8 mouse cellular contexts compared by ENCODE assay signal in the genomic region with DNA sequence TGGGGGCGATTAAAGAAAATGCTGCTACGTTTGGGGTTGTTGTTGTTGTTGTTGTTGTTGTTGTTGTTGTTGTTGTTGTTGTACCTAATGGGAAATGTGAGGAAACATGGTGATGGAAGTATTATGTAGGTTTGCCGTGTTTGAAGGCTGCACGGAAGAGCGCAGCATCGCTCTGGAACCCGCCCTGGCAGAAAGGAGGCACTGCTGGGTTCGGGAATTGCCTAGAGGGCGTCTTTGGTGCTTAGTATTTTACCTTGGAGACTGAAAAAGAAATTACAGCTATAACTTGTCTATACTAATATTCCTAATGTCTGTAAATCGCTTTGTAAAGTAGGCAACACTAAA. TPM values are rescaled to one million over a fixed set of nuclear protein-coding genes. Genes with fewer than 3 reads are reported as not detected.
A peak's percentile ranks its signal among the peaks of the same experiment; 100 is the strongest.
DNase-seq lines count a peak whose midpoint lies in the region; ATAC-seq lines count a peak whose summit lies in the region.

No protein-coding gene starts in this region.

- DNase-seq in kidney, postnatal 36 days, result no peak
- peak; percentile 39 for DNase-seq in cerebellum, adult 11-12 months
- DNase-seq in forelimb bud, embryonic 11.5 days (ENCODE audit: low read depth, low spot score), result peak; percentile 40
- DNase-seq in adrenal gland, postnatal 10 days, result no peak
- no peak for DNase-seq in adrenal gland, postnatal 14 days

- WGBS in kidney, embryonic 16.5 days, result 1% methylated on average over 10 of the region's 10 CpGs
- WGBS in limb, embryonic 12.5 days, result 1% methylated on average over 10 of the region's 10 CpGs
- 1% methylated on average over 10 of the region's 10 CpGs for WGBS in neural tube, embryonic 15.5 days

- H3K27me3 ChIP-seq in kidney, embryonic 16.5 days (ENCODE audit: insufficient read depth, low read length), result peaks cover 13% of the 10 kb centered on the region
- peaks cover 23% of the 10 kb centered on the region for H3K27me3 ChIP-seq in limb, embryonic 12.5 days
- no peaks in the 10 kb centered on the region; the same call in 1 of the 2 replicates for H3K27me3 ChIP-seq in neural tube, embryonic 15.5 days (replicated peaks)

- H3K9ac ChIP-seq in kidney, embryonic 16.5 days (replicated peaks; ENCODE audit: low read length), result peak overlapping the region; percentile 70
- peak overlapping the region; percentile 75 for H3K9ac ChIP-seq in limb, embryonic 12.5 days (replicated peaks)
- H3K9ac ChIP-seq in neural tube, embryonic 15.5 days (replicated peaks), result peak overlapping the region; percentile 75

- no peaks in the 10 kb centered on the region for H3K9me3 ChIP-seq in kidney, embryonic 16.5 days (ENCODE audit: low read length)
- H3K9me3 ChIP-seq in limb, embryonic 12.5 days, result no peaks in the 10 kb centered on the region
- H3K9me3 ChIP-seq in neural tube, embryonic 15.5 days (replicated peaks), result no peaks in the 10 kb centered on the region

- H3K4me1 ChIP-seq in kidney, embryonic 16.5 days (ENCODE audit: insufficient read depth, low read length), result no peaks in the 10 kb centered on the region
- H3K4me1 ChIP-seq in limb, embryonic 12.5 days (replicated peaks), result 0 out of 2 replicates have a peak, but pooled peaks cover 5% of the 10 kb centered on the region
- H3K4me1 ChIP-seq in neural tube, embryonic 15.5 days, result peaks cover 13% of the 10 kb centered on the region

- H3K36me3 ChIP-seq in kidney, embryonic 16.5 days (ENCODE audit: insufficient read depth, low read length), result no peaks in the 10 kb centered on the region
- H3K36me3 ChIP-seq in limb, embryonic 12.5 days, result no peaks in the 10 kb centered on the region
- H3K36me3 ChIP-seq in neural tube, embryonic 15.5 days, result no peaks in the 10 kb centered on the region

- peak overlapping the region; percentile 94 for H3K4me2 ChIP-seq in kidney, embryonic 16.5 days (replicated peaks; ENCODE audit: low read depth, low read length)
- peak overlapping the region; percentile 88 for H3K4me2 ChIP-seq in limb, embryonic 12.5 days
- peak overlapping the region; percentile 90 for H3K4me2 ChIP-seq in neural tube, embryonic 15.5 days

- H3K4me3 ChIP-seq in kidney, embryonic 16.5 days (ENCODE audit: low read length), result peak overlapping the region; percentile 72
- peak overlapping the region; percentile 72 for H3K4me3 ChIP-seq in limb, embryonic 12.5 days (replicated peaks)
- H3K4me3 ChIP-seq in neural tube, embryonic 15.5 days (replicated peaks), result peak overlapping the region; percentile 77

- peak; percentile 64; the same call in 1 of the 2 replicates for ATAC-seq in kidney, embryonic 16.5 days (ENCODE audit: low FRiP score, low TSS enrichment)
- ATAC-seq in limb, embryonic 12.5 days (ENCODE audit: insufficient number of reproducible peaks, insufficient read depth, low FRiP score, low TSS enrichment, low read depth), result peak; percentile 58; the same call in 1 of the 2 replicates
- peak; percentile 81 for ATAC-seq in neural tube, embryonic 15.5 days (ENCODE audit: low FRiP score)

- H3K27ac ChIP-seq in kidney, embryonic 16.5 days (ENCODE audit: low read length), result no peak overlapping the region
- peak overlapping the region; percentile 59 for H3K27ac ChIP-seq in limb, embryonic 12.5 days
- H3K27ac ChIP-seq in neural tube, embryonic 15.5 days (replicated peaks), result peak overlapping the region; percentile 82

RNA-seq across cellular contexts. Expression of gene Hdac9, which starts 9.4 kb away (rescaled TPM):
- 3.9 and 6.1 TPM in 2 replicates for polyA plus RNA-seq in kidney, embryonic 16.5 days (2015; fragmentation: Nextera tagmentation; extraction: Ambion mirVana)
- 10.6 and 13.0 TPM in 2 replicates for polyA plus RNA-seq in limb, embryonic 12.5 days (2016; fragmentation: Nextera tagmentation; extraction: Ambion mirVana)
- polyA plus RNA-seq in neural tube, embryonic 15.5 days (2015; fragmentation: Nextera tagmentation; extraction: Ambion mirVana), result 9.9 and 11.4 TPM in 2 replicates
- total RNA-seq in adrenal gland, postnatal 10 days (2021), result 1 to 10 TPM; 3.5 to 4.1 TPM
- 1.6 and 3.6 TPM in 2 replicates for total RNA-seq in adrenal gland, postnatal 14 days (2021)

Comparison
In these comparisons a context has a peak if more than half of its experiments do, and no peak if none do; other contexts are left out.
1. DNase-seq: peak in cerebellum, adult 11-12 months (single experiment) and forelimb bud, embryonic 11.5 days (single experiment); none in kidney, postnatal 36 days (0 of 2), adrenal gland, postnatal 10 days (single experiment) and adrenal gland, postnatal 14 days (single experiment).
2. Peak in every context shown above with its lines, with median percentiles within 50 percentile points of each other: ATAC-seq, H3K4me2 ChIP-seq, H3K4me3 ChIP-seq and H3K9ac ChIP-seq.